Mouse (Mus musculus): ENCODE measurements at regions not wholly inside any gene's neighbourhood (a gene's known extent, or its start where the extent isn't known, plus 50 kb on each side); places are given as distances from the start of the nearest gene placed in this dataset.

- H3K4me3 ChIP-seq (ENCODE audit: insufficient read depth, low read depth, low read length): no peak overlapping the region
- no peaks in the 10 kb centered on the region for H3K79me2 ChIP-seq (ENCODE audit: control insufficient read depth, insufficient read depth, low read length)
- no peaks in the 10 kb centered on the region for H3K4me1 ChIP-seq (ENCODE audit: control insufficient read depth, insufficient read depth, low read length)
- TF ChIP-seq POLR2A (IDR thresholded peaks at IDR 0.05; ENCODE audit: extremely low read depth, insufficient read depth, low read length) (no peak), CTCF (IDR thresholded peaks at IDR 0.05; ENCODE audit: low read depth, low read length) (no peak)
- no peaks in the 10 kb centered on the region for H3K27me3 ChIP-seq (ENCODE audit: control insufficient read depth, insufficient read depth, low read length)
- H3K36me3 ChIP-seq (ENCODE audit: control insufficient read depth, insufficient read depth, low read length): no peaks in the 10 kb centered on the region
- WGBS: 81% methylated on average over 2 of the region's 2 CpGs
- no peak for DNase-seq (ENCODE audit: extremely low read depth, low read depth, low spot score)
- no peak overlapping the region for H3K9ac ChIP-seq (ENCODE audit: low read depth, low read length)
- H3K27ac ChIP-seq (replicated peaks; ENCODE audit: insufficient read depth, low read depth, low read length): no peak overlapping the region
Observed at GRCm38 (mm10) chr5:54827076-54827475, 828.8 kb downstream of the Stim2 start.
